Mouse (Mus musculus): ENCODE measurements around the gene Trim38. TPM values are rescaled to one million over a fixed set of nuclear protein-coding genes. Genes with fewer than 3 reads are reported as not detected.

Trim38 gene
- total RNA-seq, 2 experiments from 2014 or later: not detected

DNA sequence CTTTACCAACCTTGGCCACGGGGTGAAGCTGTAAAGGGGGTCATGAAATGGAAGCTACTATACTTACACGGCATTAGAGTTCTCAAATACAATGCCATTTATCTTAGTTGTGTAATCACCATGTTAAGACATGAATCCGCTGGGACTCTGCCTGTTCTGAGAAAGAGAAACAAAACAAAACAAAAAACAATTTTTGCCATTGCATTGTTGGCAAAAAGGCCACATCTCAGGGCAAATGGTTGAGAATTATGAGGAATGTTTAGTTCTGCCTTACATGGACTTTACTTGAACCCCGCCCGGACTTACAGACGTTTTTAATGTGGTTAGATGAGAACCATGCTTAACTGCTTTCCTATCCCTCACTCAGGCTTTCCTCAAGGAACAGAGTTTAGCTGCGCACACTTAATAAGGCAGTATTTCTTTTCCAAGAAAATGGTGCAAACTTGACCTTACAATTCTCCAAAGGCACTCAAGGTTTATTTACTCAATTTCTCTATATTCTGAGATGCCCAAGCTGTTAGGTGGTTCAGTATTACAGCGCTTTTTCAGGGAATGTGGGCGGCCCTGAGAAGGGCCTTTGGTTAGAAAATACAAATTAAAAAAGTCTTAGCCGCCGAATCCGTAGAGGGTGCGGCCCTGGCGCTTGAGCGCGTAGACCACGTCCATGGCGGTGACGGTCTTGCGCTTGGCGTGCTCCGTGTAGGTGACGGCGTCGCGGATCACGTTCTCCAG, 9.3 kb upstream of the Trim38 start:
- ATAC-seq (replicated peaks; ENCODE audit: low FRiP score, low TSS enrichment, poor library complexity, severe bottlenecking): no peak

DNA sequence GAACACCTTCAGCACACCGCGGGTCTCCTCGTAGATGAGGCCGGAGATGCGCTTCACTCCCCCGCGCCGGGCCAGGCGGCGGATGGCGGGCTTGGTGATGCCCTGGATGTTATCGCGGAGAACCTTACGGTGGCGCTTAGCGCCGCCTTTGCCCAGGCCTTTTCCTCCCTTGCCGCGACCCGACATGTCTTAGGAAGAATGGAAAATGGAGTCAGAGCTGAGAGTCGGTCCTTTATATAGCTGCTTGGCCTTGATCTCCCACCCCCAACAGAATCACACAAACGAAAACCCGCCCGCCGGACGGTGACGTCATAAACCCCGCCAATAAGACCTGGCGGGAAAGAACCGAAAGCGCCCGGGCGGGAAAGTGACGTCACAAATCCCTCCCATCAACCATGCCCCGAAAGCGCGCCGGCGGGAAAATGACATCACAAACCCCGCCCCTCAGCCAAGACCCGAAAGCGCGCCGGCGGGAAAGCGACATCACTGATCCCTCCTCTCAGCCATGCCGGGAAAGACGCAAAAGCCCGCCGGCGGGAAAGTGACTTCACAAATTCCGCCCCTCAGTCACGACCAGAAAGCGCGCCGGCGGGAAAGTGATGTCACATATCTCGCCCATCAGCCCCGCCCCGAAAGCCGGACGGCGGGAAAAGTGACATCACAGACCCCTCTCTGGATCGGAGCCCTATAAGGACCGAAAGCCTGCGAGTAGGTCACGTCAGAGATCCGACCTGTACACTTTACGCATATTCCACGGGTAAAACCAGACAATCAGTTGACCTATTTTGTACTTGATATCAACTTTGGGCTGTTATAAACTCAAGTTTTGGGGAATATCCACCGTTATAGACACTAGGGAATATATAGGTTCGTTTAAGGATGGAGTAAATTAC, 8.5 kb upstream of the Trim38 start, which contains the start of gene Hist1h4a:
Gene Hist1h4a, minus strand, starts transcription at position 259 of the 893 bp plus-strand sequence.
- ATAC-seq (replicated peaks; ENCODE audit: low FRiP score, low TSS enrichment, poor library complexity, severe bottlenecking): peak; percentile 42

DNA sequence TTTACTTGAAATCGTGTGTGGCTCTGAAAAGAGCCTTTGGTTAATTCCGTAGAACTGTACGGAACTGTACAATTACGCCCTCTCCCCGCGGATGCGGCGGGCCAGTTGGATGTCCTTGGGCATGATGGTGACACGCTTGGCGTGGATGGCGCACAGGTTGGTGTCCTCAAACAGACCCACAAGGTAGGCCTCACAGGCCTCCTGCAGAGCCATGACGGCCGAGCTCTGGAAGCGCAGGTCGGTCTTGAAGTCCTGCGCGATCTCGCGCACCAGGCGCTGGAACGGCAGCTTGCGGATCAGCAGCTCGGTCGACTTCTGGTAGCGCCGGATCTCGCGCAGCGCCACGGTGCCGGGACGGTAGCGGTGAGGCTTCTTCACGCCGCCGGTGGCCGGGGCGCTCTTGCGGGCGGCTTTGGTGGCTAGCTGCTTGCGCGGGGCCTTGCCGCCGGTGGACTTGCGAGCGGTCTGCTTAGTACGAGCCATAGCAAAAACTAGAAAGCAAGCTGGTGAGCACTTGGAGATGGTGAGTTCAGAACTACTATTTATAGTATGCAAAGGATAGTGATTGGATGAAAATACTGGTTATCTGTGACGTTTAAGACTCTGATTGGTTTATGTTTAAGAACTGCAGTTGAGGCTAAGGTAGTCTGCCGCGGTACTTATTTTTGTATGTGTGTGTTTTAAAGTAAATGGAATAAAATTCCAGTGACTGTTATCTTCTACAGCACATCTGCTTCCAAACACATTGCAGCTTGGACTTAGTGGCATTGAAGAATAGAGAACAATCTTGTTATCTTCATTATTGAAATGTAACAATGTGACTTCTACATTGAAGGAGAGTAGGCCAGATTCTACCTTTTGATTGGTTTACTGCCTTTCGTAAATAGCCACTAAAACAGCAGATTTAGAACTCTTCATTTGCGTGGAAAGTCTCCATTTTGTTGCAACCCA, 7.6 kb upstream of the Trim38 start, which contains the start of gene Hist1h3a:
Gene Hist1h3a, minus strand, starts transcription at position 516 of the 951 bp plus-strand sequence.
- peak; percentile 40 for ATAC-seq (replicated peaks; ENCODE audit: low FRiP score, low TSS enrichment, poor library complexity, severe bottlenecking)

DNA sequence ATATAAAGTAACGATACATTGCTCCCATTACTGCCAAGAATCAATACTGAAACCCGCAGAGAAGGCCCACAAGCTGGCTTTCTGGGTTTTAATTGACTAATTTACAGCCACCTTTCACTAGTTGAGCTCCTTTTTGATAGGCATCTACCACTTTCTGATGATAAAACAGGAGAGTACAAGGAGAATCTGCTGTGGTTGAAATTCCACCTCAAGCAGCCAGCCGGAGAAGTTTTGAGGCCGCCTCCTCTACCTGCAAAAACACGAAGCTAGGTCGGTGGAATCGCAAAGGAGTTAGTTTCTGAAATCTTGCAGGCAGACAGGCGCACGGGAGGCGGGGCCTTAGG, 6.5 kb upstream of the Trim38 start:
- ATAC-seq (replicated peaks; ENCODE audit: low FRiP score, low TSS enrichment, poor library complexity, severe bottlenecking): no peak

DNA sequence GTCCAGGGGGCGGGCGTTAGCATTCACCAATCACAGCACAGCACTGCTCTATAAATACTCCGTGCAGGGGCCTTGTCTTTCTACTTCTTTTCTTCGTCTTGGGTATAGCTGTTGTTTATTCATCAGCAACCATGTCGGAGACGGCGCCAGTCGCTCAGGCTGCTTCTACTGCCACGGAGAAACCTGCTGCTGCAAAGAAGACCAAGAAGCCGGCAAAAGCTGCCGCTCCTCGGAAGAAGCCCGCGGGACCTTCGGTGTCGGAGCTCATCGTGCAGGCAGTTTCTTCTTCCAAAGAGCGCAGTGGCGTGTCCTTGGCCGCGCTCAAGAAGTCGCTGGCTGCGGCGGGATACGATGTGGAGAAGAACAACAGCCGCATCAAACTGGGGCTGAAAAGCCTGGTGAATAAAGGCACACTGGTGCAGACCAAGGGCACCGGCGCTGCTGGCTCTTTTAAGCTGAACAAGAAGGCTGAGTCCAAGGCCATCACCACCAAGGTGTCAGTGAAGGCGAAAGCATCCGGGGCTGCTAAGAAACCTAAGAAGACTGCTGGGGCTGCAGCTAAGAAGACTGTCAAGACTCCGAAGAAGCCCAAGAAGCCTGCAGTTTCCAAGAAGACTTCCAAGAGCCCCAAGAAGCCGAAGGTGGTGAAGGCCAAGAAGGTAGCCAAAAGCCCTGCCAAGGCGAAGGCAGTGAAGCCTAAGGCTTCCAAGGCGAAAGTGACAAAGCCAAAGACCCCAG, 6.0 kb upstream of the Trim38 start, which contains the start of gene Hist1h1a:
Gene Hist1h1a, plus strand, starts transcription at position 81 of the 738 bp plus-strand sequence.
- ATAC-seq (replicated peaks; ENCODE audit: low FRiP score, low TSS enrichment, poor library complexity, severe bottlenecking): peak; percentile 43

DNA sequence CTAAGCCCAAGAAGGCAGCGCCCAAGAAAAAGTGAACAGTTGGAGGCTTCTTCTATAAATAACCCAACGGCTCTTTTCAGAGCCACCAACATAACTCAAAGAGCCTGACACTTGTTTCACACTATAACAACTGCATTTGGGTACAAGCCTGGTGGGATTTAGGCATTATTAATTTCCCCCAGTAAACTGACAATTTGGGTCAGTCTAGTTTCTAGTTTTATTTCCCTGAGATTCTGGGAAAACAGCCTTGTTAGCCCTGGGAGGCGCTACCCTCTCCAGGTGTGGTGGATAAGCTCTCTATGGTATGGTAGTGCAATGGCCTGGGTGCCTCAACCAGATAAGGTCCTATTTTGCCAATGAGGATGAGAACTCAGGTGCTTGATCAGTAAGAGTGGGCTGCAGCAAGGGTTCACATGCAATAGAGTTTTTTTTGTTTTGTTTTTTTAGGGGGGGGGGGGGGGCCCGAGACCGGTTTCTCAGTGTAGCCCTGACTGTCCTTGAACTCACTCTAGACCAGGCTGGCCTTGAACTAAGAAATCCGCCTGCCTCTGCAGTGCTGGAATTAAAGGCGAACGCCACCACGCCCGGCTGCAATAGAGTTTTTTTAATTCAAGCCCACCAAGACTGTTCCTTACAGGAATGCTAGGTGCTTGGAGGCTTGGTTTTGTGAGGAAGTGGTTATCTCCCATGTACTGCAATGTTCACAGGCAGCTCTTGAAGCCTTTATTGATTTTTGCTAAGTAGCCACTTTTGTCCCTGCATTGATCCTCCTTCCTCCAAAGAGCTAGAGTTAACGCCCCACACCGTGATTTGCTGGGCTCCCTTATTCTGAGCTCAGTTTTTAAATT, 5.2 kb upstream of the Trim38 start:
- no peak for ATAC-seq (replicated peaks; ENCODE audit: low FRiP score, low TSS enrichment, poor library complexity, severe bottlenecking)

DNA sequence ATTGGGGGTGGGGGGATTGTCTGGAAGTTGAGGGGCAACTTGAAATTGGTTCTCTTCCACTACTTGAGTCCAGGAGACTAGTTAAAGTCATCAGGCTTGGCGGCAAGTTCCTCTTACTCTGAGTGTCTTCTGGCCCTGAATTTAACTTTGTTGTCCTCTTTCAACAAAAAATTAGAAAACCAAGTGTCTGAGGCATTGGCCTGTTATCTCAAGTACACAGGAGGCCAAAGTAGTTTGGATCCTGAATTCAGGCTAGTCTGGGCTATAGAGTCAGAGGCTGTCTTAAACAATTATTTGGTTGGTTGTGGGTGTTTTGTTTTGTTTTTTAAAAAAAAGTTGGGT, 4.6 kb upstream of the Trim38 start:
- ATAC-seq (replicated peaks; ENCODE audit: low FRiP score, low TSS enrichment, poor library complexity, severe bottlenecking): no peak

DNA sequence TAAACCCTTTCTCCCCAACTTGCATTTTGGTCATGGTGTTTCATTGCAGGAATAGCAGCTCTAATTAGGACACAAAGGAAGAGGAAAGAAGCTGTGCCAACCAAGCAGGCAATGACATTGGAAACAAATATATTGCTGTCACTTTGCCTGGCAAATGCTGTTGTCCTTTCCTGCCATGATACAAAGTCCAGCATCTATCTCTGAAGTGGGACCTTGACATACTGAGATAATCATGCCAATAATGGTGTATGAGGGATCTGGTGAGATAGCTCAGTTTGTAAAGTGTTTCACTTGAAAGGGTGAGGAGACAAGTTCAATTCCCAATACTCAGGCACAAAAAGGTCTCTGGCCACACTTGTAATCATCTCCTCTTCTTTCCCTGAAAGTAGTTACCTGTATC, 2.9 kb upstream of the Trim38 start:
- no peak for ATAC-seq (replicated peaks; ENCODE audit: low FRiP score, low TSS enrichment, poor library complexity, severe bottlenecking)

DNA sequence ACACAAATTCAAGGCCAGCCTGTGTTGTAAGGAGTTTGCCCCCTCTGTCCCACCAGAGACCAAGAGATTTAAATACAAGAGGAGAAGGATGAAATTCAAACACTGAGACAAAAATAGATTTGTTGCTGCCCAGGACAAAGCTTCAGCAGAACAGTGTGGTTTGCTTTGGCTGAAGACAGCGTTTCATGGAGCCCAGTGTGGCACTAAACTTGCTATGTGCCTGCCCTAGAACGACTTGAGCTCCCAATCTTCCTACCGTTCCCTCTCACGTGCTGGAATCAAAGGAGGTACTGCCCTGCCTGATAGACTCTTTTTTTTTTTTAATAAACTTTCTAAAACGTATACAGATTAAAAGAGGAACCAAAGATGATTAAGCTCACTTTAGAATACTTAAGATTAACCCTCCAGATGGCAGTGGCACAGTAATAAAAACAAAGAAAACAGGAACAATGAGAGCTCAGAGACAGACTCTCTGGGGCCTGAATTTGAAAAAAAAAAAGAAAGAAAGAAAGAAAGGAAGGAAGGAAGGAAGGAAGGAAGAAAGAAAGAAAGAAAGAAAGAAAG, 797 bp upstream of the Trim38 start:
- no peak for ATAC-seq (replicated peaks; ENCODE audit: low FRiP score, low TSS enrichment, poor library complexity, severe bottlenecking)

DNA sequence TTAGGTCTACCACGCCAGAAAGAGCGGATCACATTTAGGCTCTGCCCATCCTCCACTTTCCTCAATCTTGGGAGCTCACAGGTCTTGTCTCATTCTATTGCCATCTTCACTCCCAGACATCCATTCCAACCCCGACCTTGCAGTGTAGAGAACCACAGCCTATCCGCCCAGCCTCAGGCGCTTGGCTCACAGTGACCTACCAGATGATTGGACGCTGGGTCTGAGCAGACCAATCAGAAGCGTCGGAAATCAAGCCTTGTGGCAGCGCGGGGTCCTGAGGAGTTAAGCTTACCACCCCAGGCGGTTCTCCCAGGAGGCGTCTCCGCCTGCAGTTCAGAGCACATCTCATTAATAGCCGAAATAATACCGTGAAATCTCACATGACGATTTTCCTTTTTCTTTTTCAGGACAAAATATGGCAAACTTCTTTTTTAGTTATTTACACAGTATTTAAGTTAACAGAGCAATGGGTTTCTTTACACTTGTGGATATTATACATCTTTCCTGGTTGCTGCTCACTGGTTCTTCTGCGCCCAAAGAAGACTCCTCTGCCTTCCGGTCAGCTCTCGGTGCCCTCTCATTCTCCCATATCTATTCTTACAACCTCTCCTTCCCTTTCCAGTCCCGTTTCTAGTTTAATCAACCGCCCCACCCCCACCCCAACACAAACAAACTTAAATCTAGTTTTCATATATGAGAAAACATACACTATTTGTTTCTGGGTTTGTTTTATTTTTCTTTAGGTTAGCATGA, 3.0 kb downstream of the Trim38 start:
- peak; percentile 88 for ATAC-seq (replicated peaks; ENCODE audit: low FRiP score, low TSS enrichment, poor library complexity, severe bottlenecking)

DNA sequence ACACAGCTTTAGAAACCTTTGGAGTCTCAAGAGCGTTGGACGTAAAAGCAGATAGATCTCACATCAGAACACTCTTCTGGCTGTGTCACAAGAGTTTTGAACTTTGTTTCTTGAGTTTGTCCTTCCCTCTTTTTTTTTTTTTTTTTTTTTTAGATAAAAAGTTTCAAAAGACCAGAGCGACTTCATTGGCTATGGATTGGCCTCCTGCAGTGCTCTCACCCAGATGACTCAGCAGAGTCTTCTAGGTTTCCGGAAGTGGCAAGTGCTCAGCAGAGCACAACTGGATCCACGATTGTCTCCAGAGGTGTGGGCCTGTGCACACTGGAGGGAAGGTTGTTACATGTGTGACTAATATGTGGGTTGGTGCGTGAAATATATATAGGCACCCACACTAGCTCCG, 8.6 kb downstream of the Trim38 start:
- no peak for ATAC-seq (replicated peaks; ENCODE audit: low FRiP score, low TSS enrichment, poor library complexity, severe bottlenecking)

DNA sequence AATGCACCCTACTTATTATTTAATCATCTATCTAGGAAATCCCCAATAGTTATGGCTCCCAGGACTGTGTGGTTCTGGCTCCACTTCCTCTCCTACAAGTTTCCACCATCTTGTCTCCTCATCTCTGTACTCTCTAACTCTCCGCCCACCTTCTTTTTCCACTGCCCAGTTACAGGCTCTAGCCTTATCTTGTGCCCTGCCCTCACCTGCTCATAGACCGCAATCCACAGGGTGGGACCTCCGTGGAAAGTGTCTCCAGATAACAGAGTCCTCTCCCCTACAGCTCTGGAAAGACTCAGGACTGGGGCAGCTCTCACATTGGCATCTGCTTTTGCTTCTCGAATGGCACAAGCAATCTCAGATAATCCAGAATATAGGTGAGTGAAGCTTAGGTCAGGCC, 9.3 kb downstream of the Trim38 start:
- ATAC-seq (replicated peaks; ENCODE audit: low FRiP score, low TSS enrichment, poor library complexity, severe bottlenecking): 0 out of 2 replicates have a peak, but pooled peaks have one; percentile 59

DNA sequence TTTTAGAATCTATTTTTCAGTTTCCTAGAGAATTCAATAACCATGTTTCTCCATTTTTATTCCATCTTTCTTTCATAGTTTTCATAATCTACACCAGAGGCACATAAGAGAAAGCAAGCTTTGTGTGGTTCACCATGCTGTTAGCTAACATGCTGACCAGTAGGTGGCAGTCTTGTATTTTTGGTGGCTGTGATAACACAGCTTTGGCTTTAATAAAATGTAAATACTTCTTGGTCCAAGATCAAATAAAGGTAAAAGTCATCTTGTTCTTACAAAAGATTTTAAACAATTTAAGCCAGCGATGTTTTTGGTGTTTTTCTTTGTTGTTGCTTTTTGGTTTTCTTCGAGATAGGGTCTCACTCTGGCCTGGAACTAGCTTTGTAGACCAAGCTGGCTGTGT, 22.8 kb downstream of the Trim38 start:
- 0 out of 2 replicates have a peak, but pooled peaks have one; percentile 59 for ATAC-seq (replicated peaks; ENCODE audit: low FRiP score, low TSS enrichment, poor library complexity, severe bottlenecking)

DNA sequence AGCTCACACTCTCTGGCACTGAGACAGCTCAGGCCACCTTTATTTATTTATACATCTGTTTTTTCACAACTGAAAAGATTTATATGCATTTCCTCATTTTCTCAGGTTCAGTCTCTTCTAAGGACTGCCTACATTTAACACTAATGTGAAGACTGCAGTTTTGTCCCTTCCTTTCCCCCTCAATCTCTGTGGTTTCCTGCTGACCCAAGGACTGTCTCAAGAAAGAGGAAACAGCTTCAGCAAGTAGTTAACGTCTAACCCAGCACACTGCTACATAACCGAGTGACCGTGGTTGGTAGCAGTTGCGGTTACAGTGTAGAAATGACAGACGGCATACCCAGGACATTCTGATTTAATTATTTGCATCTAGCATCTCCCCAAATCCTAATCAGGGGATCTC, 29.7 kb downstream of the Trim38 start:
- ATAC-seq (replicated peaks; ENCODE audit: low FRiP score, low TSS enrichment, poor library complexity, severe bottlenecking): no peak

DNA sequence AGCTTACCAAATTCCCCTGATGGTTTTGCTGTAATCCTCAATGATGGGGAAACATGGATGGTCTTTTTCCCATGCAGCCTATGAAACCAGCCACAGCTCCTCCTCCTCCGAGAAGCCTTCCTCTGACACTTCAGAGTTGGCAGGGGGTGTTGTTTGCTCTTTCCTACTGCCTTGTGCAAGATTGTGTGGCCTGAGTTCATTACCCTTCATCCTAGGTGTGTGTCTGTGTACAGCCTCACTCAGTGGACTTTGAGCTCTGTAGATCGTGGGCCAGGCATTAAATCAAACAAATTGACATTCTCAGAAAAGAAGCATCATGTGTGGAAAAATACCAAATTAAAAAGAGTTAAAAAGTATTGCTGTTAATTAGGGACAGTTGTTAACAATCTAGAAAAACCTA, 34.8 kb downstream of the Trim38 start:
- ATAC-seq (replicated peaks; ENCODE audit: low FRiP score, low TSS enrichment, poor library complexity, severe bottlenecking): no peak

DNA sequence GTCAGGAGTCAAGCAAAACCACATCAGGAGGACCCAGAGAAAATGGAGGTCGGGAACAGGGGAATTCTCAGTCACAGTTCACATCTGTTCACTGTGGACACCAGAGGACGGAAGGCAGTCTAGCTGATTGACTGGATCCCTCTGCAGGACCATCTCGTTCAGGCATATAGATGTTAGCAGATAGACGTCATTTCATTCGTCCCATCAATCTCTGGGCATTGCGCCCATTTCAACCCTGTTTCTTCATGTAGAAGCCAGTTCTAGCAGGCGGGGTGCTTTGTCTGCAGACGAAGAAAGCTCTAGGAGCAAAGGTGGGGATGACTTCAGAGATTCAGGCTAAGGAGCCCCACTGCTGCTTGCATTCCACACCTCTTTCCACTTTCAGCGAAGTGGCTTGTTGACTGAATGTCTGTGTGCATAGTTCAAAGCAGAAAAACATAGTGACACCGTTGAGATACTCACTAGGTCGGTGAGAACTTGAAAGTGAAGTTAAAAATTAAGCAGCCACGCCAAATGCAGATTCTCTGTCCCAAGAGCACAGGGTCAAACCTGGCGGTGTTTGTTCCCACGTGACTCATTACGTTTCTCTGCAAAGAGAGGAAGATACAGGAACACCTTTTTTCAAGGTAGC, 36.8 kb downstream of the Trim38 start, which contains the start of gene Slc17a2:
Gene Slc17a2, plus strand, starts transcription at position 572 of the 631 bp plus-strand sequence.
- ATAC-seq (replicated peaks; ENCODE audit: low FRiP score, low TSS enrichment, poor library complexity, severe bottlenecking): no peak

All from megakaryocyte-erythroid progenitor cell, adult 5-6 weeks (primary cell).